Comparison of ENCODE assay signal across 21 mouse cellular contexts in genomic region chr11:75990965-75991835, GRCm38 (mm10). TPM values are rescaled to one million over a fixed set of nuclear protein-coding genes. Genes with fewer than 3 reads are reported as not detected.
A peak's percentile ranks its signal among the peaks of the same experiment; 100 is the strongest.
DNase-seq lines count a peak whose midpoint lies in the region; ATAC-seq and TF ChIP-seq lines count a peak whose summit lies in the region.
"Had no signal": no experiment of that assay in that cellular context is flagged by ENCODE, and none has a peak within 500 bp of the region (broad histone marks: within the 10 kb centered on the region; RNA-seq: fewer than 3 reads in every experiment).

No protein-coding gene starts in this region.

- no peak for ATAC-seq in G1E (ENCODE audit: extremely low read depth, insufficient number of reproducible peaks, low FRiP score, poor library complexity, severe bottlenecking)
- no peak for ATAC-seq in forebrain, embryonic 11.5 days (replicated peaks; ENCODE audit: low FRiP score)

- H3K9ac ChIP-seq in forebrain, embryonic 11.5 days (ENCODE audit: low read length): no peak overlapping the region
- H3K9ac ChIP-seq: heart, embryonic 13.5 days; lung, embryonic 15.5 days; neural tube, embryonic 12.5 days had no signal

- peak; percentile 2; the same call in 1 of the 2 replicates for TF ChIP-seq CTCF in left cerebral cortex, adult 2 months (IDR thresholded peaks at IDR 0.05)
- TF ChIP-seq CTCF in E14TG2a.4 (conservative IDR thresholded peaks at IDR 0.05; ENCODE audit: low read length): peak; percentile 96
- TF ChIP-seq CTCF in G1E (IDR thresholded peaks at IDR 0.05; ENCODE audit: low read depth, low read length): 0 out of 2 replicates have a peak, but pooled peaks have one; percentile 13

- no peak overlapping the region for H3K27ac ChIP-seq in left cerebral cortex, adult 2 months
- no peak overlapping the region for H3K27ac ChIP-seq in forebrain, embryonic 11.5 days (ENCODE audit: low read depth, low read length)
- H3K27ac ChIP-seq: embryonic facial prominence, embryonic 10.5 days; heart, embryonic 13.5 days; lung, embryonic 15.5 days; neural tube, embryonic 12.5 days had no signal

- no peak overlapping the region for H3K4me3 ChIP-seq in left cerebral cortex, adult 2 months
- H3K4me3 ChIP-seq in E14TG2a.4 (replicated peaks; ENCODE audit: low read length) (no peak overlapping the region), G1E (ENCODE audit: low read depth, low read length) (no peak overlapping the region)
- no peak overlapping the region for H3K4me3 ChIP-seq in forebrain, embryonic 11.5 days (ENCODE audit: low read depth, low read length)
- H3K4me3 ChIP-seq: embryonic facial prominence, embryonic 10.5 days; erythroblast, embryonic 14.5 days; heart, embryonic 13.5 days; lung, embryonic 15.5 days; neural tube, embryonic 12.5 days had no signal

- no peak overlapping the region for H3K4me2 ChIP-seq in forebrain, embryonic 11.5 days (ENCODE audit: low read depth, low read length, severe bottlenecking)
- H3K4me2 ChIP-seq: heart, embryonic 13.5 days; lung, embryonic 15.5 days; neural tube, embryonic 12.5 days had no signal

- H3K9me3 ChIP-seq in E14TG2a.4 (ENCODE audit: low read length): no peaks in the 10 kb centered on the region
- no peaks in the 10 kb centered on the region for H3K9me3 ChIP-seq in G1E (replicated peaks)
- H3K9me3 ChIP-seq in forebrain, embryonic 11.5 days (ENCODE audit: control insufficient read depth, low read length): no peaks in the 10 kb centered on the region
- H3K9me3 ChIP-seq: embryonic facial prominence, embryonic 10.5 days; heart, embryonic 13.5 days; lung, embryonic 15.5 days; neural tube, embryonic 12.5 days had no signal

- DNase-seq in left cerebral cortex, adult 2 months (ENCODE audit: extremely low spot score in 1 of 2, low spot score in 2 of 2): no peak
- no peak for DNase-seq in left cerebral cortex, adult 8-10 months (ENCODE audit: low spot score in 2 of 2)
- no peak for DNase-seq in G1E (ENCODE audit: low spot score)
- peak; percentile 32 to 67 for DNase-seq in layer of hippocampus, adult 8-10 months (ENCODE audit: low spot score in 2 of 2)
- DNase-seq in urinary bladder, adult 18-20 months (ENCODE audit: low spot score in 2 of 2): no peak
- no peak for DNase-seq in forebrain, embryonic 11.5 days (ENCODE audit: low spot score)
- DNase-seq: cerebellum, adult 11 months; cerebellum, postnatal 36 days; heart, adult 11 months; heart, postnatal 4 days; kidney, adult 9 months; kidney, postnatal 4 days; thymus, adult 2 months had no signal

- 81% methylated on average over 15 of the region's 15 CpGs for WGBS in forebrain, embryonic 11.5 days

- H3K36me3 ChIP-seq in E14TG2a.4 (ENCODE audit: insufficient read depth, low read length) (no peaks in the 10 kb centered on the region), G1E (replicated peaks) (no peaks in the 10 kb centered on the region)
- H3K36me3 ChIP-seq in forebrain, embryonic 11.5 days (ENCODE audit: control insufficient read depth, insufficient read depth, low read length): no peaks in the 10 kb centered on the region
- H3K36me3 ChIP-seq: embryonic facial prominence, embryonic 10.5 days; heart, embryonic 13.5 days; lung, embryonic 15.5 days; neural tube, embryonic 12.5 days had no signal

- peaks cover 10% of the 10 kb centered on the region for H3K4me1 ChIP-seq in E14TG2a.4 (replicated peaks; ENCODE audit: low read depth, low read length)
- H3K4me1 ChIP-seq in G1E (ENCODE audit: insufficient read depth, low read depth, low read length): no peaks in the 10 kb centered on the region
- no peaks in the 10 kb centered on the region for H3K4me1 ChIP-seq in forebrain, embryonic 11.5 days (replicated peaks; ENCODE audit: control insufficient read depth, insufficient read depth, low read length)
- H3K4me1 ChIP-seq: heart, embryonic 13.5 days; lung, embryonic 15.5 days; neural tube, embryonic 12.5 days had no signal

- H3K27me3 ChIP-seq in E14TG2a.4 (ENCODE audit: insufficient read depth, low read length) (peaks cover 6% of the 10 kb centered on the region), G1E (ENCODE audit: insufficient read depth, low read length) (peaks cover 25% of the 10 kb centered on the region)
- H3K27me3 ChIP-seq in forebrain, embryonic 11.5 days (ENCODE audit: control insufficient read depth, insufficient read depth, low read length): no peaks in the 10 kb centered on the region
- H3K27me3 ChIP-seq: heart, embryonic 13.5 days; lung, embryonic 15.5 days; neural tube, embryonic 12.5 days had no signal

- intact Hi-C loops in left cerebral cortex, adult 2 months (cut with DNase I): no loop called here

RNA-seq across cellular contexts. Expression of gene 1700016K19Rik, which starts 8.5 kb away (rescaled TPM):
- 1 to 10 TPM; 2.7 to 3.9 TPM for total RNA-seq in left cerebral cortex, adult 2 months (2021)
- total RNA-seq in left cerebral cortex, adult 8-10 months (2022): 1 to 10 TPM; 1.8 to 5.9 (median 3.2) TPM
- total RNA-seq in G1E (2014; fragmentation: Nextera tagmentation) (not detected in 2 replicates), G1E (2017) (0.16 TPM in 1 of 2 replicates, not detected in the other)
- polyA plus RNA-seq in G1E (2012): not detected in 2 replicates
- 1 to 10 TPM; 1.8 to 4.4 (median 2.4) TPM for total RNA-seq in layer of hippocampus, adult 8-10 months (2022)
- polyA plus RNA-seq in forebrain, embryonic 11.5 days (2014; fragmentation: Nextera tagmentation; extraction: Ambion mirVana): 0.41 TPM in 1 of 2 replicates, not detected in the other
- total RNA-seq: gastrocnemius, adult 8-10 months; heart, postnatal 4 days; megakaryocyte, adult 5-6 weeks had no signal
- polyA plus RNA-seq: erythroblast, embryonic 14.5 days; heart, embryonic 13.5 days had no signal

RNA-seq across cellular contexts. Expression of gene Rflnb, which starts 36.4 kb away (rescaled TPM):
- total RNA-seq in left cerebral cortex, adult 2 months (2021): 1 to 10 TPM; 8.5 to 9.7 TPM
- total RNA-seq in left cerebral cortex, adult 8-10 months (2022): 1 to 10 TPM; 7.5 to 9.7 (median 8.9) TPM
- total RNA-seq in G1E (2014; fragmentation: Nextera tagmentation) (not detected in 2 replicates), G1E (2017) (0.05 and 0.06 TPM in 2 replicates)
- polyA plus RNA-seq in G1E (2012): 0.08 and 0.10 TPM in 2 replicates
- total RNA-seq in layer of hippocampus, adult 8-10 months (2022): 1 to 10 TPM; 7.1 to 9.2 (median 7.9) TPM
- 12.1 and 15.3 TPM in 2 replicates for polyA plus RNA-seq in forebrain, embryonic 11.5 days (2014; fragmentation: Nextera tagmentation; extraction: Ambion mirVana)

RNA-seq across cellular contexts. Expression of gene Rph3al, which starts 53.0 kb away (rescaled TPM):
- total RNA-seq in left cerebral cortex, adult 2 months (2021): 1 to 10 TPM; 2.3 to 2.7 TPM
- 1 to 10 TPM; 2.5 to 3.7 (median 3.5) TPM for total RNA-seq in left cerebral cortex, adult 8-10 months (2022)
- total RNA-seq in G1E (2014; fragmentation: Nextera tagmentation) (not detected in 2 replicates), G1E (2017) (not detected in 2 replicates)
- 0.08 TPM in 1 of 2 replicates, not detected in the other for polyA plus RNA-seq in G1E (2012)
- total RNA-seq in layer of hippocampus, adult 8-10 months (2022): 1 to 10 TPM; 4.4 to 7.6 (median 5.4) TPM
- 1.1 and 2.5 TPM in 2 replicates for polyA plus RNA-seq in forebrain, embryonic 11.5 days (2014; fragmentation: Nextera tagmentation; extraction: Ambion mirVana)
- polyA plus RNA-seq: erythroblast, embryonic 14.5 days had no signal

Comparison
In these comparisons a context has a peak if more than half of its experiments do, and no peak if none do; other contexts are left out.
1. DNase-seq: peak in layer of hippocampus, adult 8-10 months (2 of 2); none in left cerebral cortex, adult 2 months (0 of 2), left cerebral cortex, adult 8-10 months (0 of 2), G1E (single experiment), urinary bladder, adult 18-20 months (0 of 2) and forebrain, embryonic 11.5 days (single experiment).
2. CTCF ChIP-seq: peak in every context shown above with its lines; median percentile 96 in E14TG2a.4; 13 in G1E; 2 in left cerebral cortex, adult 2 months.
3. RNA of gene Rflnb, which starts 36.4 kb away (total RNA-seq): 8.5 to 9.7 TPM in left cerebral cortex, adult 2 months, 7.5 to 9.7 TPM in left cerebral cortex, adult 8-10 months and 7.1 to 9.2 TPM in layer of hippocampus, adult 8-10 months; 0.05 to 0.06 TPM in G1E; every median in the first group is over 4 times any median in the second.